Mouse (Mus musculus): ENCODE results near the gene Tmem181a.
"Not testable (repeated sequence)": the region's sequence is repeated elsewhere in the genome, so short reads cannot be mapped to it uniquely, and the experiment has no call there.

- TF ChIP-seq CTCF, EP300 (IDR thresholded peaks at IDR 0.05; ENCODE audit: low read depth): not testable (repeated sequence)
Observed at GRCm38 (mm10) chr17:6256400-6257069, at the start of gene Tmem181a.
